Mouse (Mus musculus): Measurements from ENCODE around the gene Lgals9.
A peak's percentile ranks its signal among the peaks of the same experiment; 100 is the strongest.
"Not testable (repeated sequence)": the region's sequence is repeated elsewhere in the genome, so short reads cannot be mapped to it uniquely, and the experiment has no call there.

Lgals9 gene

DNA sequence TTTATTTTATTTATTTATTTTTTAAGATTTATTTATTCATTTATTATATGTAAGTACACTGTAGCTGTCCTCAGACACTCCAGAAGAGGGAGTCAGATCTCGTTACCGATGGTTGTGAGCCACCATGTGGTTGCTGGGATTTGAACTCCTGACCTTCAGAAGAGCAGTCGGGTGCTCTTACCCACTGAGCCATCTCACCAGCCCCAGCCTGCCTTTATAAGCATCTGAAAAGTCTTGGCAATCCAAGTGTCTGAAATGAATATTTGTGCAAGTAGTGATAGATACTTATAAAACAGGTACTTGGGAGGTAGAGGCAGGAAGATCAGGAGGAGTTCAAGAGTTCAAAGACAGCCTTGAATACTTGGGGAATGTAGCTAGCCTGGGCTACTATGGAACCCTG lies 22.6 kb upstream of the Lgals9 start:
- not testable (repeated sequence) for DNase-seq (ENCODE audit: low read depth)

DNA sequence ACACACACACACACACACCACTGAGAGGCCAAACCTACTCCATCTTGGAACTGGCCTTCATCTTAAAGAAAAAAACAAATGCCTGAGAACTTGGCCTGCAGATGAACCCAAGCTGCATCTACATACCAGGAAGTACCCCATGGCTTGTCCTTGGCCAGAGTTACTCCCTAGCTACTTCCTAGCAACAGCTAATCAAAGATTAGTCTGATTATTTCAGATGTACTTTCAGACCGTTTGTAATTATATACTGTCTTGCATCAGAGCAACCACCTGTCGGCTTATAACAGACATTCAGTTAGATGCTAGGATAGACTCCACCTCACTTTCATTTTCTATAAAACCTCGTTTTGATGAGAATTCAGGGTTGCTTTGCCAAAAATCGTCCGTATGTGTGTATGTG lies 21.7 kb upstream of the Lgals9 start:
- no peak for DNase-seq (ENCODE audit: low read depth)

DNA sequence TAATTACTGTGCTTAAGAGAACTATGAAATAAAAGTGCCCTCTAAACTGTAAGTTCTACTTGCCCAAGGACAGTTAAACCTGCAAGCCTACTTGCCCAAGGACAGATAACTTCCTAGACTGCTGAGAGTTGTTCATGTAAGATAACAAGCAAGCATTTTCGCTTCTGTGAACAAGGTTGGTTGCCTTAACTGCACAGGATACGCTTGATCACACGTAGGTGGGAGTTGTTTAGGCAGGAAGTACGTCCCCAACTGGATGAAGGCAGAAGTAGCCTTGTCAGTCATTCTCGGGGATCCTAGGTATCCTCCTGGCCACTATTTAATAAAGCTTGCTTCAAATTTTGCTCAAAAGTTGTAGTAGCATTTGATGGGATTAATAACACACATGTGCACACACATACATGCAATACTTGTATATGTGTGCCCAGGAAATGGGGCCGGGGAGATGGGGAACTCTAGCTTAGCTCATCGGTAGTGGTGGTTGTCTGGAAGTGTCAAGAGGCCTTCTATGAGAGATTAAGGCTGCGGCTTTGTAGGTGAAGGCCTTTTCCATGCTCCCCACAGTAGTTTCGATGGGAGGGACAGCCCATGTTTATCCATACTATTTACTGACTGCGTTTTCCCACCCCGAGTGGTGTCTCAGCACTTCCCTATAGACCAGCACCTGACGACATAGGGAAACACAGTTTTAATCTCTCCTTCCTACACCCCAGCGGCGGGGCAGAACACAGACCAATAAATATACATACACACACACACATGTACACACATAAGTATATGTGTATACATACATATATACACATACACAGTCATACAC lies 21.0 kb upstream of the Lgals9 start:
- DNase-seq (ENCODE audit: low read depth) = no peak

DNA sequence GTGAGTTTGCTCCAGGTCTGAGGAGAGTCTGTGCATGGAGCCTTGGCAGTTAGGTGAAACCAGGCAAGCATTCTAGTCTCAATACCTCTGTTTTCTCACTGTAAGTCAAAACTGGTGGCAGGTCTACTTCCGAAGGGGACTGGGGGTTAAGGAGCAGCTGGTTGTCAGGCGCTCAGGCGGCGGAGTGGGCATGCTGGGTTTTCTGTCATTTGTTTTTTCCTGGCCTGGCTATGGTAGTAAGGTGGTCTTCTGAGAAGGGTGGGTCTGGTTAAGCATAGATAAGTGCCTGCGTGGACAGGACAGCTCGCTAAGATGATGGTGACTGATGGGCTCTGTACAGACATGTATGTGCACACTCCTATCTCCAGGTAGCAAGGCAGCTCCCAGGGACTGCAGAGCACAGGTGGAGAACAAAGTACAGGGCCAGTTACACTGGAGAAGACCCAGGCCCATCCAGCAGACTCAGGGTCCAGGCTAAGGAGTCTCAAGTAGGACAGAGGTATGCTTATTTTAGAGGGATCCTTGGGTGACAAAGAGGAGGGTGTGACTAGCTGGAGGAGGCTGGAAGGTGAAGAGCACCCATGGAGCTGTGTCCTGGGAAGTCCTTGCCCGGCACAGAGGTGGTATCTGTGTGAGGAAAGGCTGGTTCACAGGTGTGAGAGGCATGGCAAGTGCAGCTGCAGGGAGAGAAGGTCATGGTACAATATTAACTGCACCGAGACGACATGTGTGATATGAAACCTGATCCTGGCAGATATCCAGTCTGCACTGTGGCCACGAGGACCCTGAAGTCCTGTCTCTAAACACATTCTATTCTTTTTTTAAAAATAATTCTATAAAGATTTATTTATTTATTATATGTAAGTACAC lies 19.3 kb upstream of the Lgals9 start:
- DNase-seq (ENCODE audit: low read depth) = no peak

DNA sequence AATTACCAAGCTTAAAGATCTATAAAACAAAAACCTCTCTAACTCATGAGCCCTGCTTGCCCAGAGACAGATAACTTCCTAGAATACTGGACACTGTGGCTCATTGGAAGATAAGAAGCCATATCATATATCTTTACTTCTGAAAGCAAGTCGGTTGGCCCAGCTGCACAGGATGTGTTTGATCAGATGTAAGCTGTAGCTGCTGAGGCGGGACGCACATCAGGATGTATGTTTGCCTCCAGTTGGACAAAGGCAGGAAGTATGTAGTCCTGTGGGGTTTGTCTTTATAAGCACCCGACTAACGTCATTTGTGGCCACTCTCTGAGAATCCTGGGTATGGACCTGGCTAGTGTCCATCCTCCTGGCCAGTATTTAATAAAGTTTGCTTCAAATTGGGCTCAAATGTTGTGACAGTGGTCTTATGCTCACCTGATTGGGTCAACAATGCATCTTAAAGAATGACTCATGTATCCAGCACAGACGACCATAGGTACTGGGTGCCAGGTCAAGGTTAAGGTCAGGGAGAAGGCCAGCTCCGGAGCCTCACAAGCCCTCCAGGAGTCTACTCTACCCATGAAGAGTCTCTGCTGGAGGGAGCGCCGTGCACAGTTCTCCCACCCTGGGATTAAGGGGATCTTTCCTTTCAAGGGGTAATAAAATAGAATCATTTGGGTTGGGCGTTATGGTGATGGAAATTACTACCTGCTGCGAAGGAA lies 18.5 kb upstream of the Lgals9 start:
- DNase-seq (ENCODE audit: low read depth) = no peak

DNA sequence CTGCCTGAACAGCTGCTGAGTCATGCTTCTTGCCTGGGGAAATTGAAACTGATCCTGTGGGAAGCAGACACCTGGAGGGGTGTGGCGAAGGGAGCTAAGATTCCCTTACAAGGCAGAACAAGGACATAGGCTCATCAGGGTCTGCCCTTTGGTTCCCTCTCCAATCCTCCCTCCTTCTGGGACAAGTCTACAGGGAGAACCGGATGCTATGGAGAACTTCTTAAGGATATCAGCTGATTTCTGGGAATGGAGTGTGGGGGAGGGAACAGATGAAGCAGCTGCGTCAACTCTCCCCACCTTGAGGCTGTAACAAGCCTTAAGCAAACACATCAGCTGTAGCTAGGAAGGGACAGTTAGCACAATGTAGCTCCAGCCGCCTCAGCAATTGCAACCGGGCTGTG lies 17.8 kb upstream of the Lgals9 start:
- no peak for DNase-seq (ENCODE audit: low read depth)

DNA sequence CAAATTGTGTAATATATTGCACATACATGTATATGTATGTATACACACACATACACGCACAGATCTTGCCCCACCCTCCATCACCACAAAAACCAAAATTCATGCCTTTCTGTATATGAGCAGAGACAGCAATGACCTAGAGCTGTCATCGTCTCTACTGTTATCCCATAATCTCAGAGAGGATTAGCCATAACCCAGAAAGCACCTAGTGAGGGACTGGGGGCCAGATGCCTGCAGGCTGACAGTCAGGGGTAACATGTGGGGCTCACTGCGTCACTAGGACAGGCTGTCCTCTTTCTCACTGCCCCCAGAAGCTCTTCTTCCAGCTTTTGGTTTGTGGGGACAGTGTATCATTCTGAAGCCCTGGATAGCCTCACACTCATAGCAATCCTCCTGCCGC lies 17.1 kb upstream of the Lgals9 start:
- no peak for DNase-seq (ENCODE audit: low read depth)

DNA sequence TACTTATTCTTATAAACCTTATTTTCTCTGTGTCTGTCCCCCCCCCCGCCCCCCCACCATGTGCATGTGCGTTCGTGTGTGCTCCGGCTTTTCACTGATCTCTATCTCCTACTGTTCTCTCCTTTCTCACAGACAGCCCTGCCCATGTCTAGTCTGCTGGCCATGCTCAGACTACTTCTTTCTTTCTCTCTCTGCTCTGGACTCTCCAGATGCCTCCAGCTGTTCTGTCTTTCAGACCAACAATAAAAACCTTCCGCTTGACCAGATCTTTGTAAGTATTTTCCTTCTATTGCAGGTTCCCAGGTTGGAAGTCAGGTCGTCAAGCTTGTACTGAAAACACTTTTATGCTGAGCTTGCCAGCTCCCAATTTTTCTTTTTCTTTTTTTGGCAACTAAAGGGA lies 14.4 kb upstream of the Lgals9 start:
- DNase-seq (ENCODE audit: low read depth) = no peak

DNA sequence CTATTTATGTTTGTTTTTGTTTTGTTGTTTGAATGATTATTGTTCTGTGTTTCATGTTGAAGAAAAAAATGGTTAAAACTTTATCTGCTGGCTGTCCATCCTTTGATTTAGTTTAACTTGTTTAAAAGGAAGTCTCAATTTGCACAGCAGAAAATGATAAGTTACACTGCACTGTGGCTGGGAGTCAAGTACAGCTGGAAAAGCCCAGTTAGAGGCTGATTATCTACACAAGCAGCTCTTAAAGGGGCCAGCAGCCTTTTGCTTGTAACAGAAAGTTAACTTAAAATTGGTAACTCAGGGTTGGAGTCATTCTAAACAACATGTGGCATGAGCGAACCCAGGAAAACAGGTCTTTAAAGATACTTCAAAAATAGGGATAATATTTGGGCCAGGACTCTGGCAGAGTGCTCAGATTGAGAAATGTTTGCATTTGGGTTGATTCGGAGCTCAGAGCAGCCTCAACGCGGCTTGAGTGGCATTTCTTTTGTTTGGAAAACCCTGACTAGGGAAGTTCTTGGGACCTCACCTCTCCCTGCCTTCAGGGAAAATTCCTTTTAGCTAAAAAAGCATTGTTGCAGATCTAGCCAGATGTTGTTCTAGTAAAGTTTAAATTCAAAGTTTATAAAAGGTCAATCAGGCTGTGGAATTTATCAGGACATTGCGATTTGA lies 6.3 kb upstream of the Lgals9 start:
- not testable (repeated sequence) for DNase-seq (ENCODE audit: low read depth)

DNA sequence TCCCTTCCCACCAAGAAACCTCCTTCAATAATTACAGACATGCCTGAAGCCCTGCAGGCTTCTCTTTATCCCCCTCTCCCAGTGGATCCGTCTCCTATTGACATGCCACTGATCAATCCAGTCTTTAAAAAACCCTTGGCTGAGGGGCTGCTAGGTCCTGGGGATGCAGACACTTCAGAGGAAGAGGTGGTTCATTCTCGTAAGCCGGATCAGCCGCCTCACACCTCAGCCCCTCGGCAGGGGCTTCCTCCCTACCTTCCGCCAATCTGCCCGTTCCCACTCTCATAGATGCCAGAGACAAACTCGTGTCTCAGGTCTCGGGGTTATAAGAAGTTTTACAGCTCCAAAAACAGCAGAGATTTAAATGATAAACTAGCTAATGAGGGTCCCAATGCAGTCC lies 5.3 kb upstream of the Lgals9 start:
- no peak for DNase-seq (ENCODE audit: low read depth)

DNA sequence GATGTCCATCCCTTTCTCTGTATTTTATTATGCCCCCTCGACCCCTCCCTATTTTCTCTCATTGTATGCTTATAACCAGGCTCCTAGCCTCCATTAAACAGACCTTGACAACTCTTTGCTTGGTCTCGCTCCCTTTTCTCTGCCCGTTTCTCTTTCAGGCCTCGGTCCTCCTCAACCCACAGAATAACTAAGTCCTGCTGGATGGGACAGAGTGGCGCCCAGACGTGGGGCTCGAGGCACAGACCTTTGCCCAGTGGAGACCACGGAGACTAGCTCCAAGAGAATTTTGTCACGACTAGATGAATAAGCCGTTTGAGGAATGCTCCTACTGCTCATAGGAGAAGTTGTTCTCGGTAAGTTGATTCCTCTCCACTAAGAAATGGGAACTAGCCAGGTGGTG lies 4.5 kb upstream of the Lgals9 start:
- not testable (repeated sequence) for DNase-seq (ENCODE audit: low read depth)

DNA sequence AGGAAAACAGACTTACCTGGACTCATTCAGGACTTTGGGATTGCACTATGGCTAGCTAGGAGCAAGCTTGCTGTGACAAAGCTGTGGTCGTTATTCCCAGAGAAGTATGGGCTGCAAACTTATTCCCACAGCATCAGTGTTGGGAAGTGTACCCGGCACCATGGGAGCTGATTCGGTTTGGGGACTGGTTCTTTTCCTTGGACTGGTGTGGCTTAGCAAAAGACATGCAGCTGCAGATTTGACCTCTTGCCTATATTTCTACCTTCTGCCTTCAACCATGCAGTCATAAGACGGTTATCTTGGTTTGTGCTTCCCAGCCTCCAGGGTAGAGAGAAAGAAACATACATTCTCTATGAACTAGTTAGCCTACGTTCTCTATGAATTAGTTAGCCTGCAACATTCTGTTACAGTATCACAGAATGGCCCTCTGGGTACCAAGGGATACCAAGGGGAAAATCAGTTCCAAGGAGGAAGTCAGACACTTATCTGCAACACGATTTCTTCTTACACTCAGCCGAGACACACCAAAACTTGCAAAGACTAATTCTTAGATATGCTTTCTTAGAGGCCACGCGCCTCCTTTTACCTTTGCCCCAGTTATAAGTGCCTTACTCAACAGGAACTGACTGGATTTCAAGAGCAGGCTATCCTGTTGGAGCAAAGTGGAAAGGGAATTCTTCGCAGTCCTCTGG lies 1.7 kb upstream of the Lgals9 start:
- DNase-seq (ENCODE audit: low read depth) = no peak

DNA sequence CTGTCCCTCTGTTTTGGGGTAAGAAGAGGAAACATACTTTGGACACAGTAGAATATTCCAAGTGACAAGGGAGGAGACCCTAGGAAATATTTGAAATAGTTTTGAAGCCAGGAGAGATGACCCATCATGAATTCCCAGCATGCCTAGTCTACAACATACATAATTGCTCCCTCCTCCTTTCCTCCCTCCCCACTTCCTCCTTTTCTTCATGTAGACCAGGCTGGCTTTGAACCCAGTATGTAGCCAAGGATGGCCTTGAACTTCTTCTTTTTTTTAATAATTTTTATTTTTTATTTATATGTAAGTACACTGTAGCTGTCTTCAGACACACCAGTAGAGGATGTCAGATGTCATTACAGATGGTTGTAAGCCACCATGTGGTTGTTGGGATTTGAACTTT lies 759 bp upstream of the Lgals9 start:
- no peak for DNase-seq (ENCODE audit: low read depth)

DNA sequence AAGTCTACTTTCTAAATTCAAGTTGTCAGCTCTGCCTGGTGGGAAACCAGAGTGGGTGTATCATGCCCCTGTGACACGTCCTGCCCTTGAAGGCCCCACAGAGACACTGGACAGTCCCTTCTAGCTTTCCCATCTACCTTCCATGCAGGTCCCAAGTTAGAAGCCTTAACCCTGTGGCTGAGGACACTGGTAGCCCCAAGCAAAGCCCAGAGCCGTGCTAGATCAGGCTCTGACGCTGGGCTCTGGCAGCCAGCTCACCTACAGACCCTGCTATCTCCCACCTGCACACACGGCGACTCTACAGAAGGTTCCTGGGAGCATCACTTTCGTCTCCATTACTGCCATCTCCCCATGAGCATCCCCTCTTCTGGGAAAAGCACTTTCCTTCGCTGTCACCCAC lies 1.2 kb downstream of the Lgals9 start:
- no peak for DNase-seq (ENCODE audit: low read depth)

DNA sequence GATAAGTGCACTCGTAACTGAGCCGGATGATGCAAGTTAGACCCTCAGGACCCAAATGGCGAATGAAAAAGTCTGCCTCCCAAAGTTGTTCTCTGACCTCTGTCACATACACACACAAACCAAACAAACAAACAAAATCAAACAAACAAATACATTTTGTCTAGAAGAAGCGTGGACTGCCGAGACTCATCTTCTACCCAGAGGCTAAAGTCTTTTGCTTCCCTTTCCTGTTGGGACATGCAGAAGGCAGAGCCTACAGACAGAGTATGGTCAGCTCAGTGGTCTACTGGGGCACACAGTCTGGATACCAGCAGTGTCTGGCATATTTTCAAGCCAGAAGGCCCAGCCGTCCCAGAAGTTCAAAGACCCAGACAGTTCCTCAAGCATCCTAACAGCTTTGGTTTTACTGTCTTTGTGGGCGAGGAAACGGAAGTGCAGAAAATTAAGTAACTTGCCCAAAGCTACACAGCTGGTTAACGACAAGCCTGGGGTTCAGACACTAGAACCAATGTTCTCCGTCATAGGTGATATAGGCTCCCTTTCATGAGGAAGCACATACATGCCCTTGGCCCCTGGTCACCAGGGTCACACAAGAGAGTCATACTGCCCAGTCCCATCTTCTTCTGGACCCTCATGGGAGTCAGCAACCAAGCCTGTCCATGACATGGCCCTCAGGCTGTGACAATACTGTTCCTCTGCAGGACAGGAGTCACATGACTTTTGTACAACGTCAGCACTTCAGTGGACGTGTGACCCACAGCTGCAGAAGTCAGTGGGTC lies 2.0 kb downstream of the Lgals9 start:
- DNase-seq (ENCODE audit: low read depth) = no peak

DNA sequence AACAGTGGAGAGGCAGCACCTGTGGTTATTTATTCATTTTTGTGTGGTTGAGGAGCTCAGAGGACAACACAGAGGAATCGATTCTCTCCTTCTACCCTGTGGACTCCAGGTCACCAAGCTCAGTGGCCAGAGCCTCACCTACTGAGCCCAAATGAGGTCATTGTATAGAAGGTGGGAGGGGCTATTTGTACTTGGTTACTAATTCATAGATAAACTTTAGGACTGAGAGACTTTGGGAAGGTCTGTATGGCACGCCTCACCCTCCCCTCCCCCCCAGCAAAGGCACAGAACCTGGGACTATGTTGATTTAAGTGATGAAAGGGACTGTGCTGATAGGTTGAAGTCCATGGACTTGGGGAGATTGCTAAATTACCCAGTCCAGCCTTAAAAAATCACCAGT lies 2.7 kb downstream of the Lgals9 start:
- DNase-seq (ENCODE audit: low read depth) = no peak

DNA sequence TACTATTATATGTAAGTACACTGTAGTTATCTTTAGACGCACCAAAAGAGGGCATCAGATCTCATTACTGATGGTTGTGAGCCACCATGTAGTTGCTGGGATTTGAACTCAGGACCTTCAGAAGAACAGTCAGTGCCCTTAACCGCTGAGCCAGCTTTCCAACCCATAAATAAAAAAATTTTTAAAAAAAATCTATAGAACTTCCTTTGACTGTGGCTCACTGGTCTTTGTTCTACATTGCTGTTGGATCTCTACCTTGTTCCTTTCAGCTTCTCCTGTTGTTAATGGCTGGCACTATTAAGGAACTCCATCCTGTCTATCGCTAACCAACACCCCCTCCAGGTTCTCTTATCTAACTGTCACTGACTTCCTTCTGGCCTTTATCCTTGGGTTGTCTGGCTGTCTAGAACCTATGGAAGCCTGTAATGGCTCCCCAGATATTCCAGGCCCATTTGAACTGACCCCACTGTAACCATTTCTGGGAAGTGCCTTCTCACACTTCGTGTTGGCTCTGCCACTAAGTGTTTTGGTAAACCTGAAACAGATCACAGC lies 4.6 kb downstream of the Lgals9 start:
- DNase-seq (ENCODE audit: low read depth) = no peak

DNA sequence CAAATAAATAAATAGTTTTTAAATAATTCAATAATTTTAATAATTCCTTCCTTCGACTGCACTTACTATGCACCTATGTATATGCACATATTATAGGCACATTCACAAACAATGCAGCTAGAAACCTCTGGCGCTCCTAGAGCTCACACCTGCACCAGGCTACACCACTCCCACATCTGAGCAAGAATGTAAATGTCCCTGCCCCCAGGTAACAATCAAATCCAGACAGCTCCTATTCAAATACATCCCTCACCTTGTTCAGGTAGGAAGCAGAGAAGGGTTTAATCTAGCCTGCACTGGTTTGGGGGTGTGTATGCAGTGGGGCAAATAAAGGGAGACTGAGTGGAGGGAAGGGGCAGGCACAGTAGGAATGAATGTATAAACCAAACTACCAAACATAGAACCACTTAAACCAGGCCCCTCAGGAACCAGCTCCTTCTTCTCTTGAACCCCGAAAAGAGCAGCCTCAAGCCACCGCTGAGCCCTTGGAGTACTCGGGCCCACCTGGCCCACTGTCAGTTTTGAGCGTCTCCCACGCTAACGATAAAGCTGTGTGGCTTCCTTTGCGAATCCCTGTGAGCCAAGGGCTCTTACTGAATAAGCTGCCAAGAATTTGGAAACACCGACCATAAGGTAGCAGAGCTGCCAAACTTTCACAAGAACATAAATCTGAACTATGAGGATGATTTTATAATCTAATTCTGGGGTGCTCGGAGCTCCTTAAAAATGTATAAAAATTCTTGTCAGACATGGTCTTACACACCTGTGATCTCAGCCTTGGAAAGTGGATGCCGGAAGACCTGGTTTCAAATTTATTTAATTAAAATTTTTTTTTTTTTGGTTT lies 6.3 kb downstream of the Lgals9 start:
- DNase-seq (ENCODE audit: low read depth) = peak; percentile 48

DNA sequence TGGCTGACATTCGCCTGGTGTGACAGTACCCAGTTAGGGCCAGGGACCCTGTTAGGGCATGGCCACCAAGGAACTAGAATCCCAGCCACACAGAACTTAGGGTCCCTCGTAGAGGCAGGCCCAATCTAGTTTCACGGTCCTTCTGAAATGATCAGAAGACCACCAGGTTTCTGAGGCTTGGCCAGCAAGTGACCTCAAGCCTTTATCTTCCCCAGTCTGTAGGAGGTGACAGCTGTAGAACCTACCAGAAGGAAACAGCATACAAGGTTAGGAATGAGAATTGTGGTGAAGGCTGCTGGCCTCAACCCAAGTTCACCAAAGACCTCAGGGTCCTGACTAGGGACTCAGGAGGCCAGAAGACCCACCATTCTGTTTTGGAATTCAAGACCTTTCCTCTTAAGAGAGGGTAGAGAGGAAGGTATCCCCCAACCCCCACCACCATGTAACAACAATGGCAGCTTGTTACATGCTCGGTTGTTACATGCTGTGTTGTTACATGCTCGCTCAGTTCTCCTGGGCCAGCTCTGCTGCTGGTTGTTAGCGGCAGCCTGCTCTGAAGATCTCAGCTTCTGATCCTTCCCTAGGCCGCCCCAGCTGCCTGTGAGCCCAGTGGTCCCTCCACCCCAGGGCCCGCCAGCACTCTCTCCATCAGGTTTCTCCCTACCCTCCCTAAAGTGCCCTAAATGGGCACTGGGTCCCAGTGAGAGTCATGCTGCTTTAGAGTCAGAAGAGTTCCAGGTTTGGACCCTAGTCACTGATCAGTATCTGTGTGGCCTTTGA lies 7.8 kb downstream of the Lgals9 start:
- no peak for DNase-seq (ENCODE audit: low read depth)

Measured in NIH3T3 (cell line).